8 mouse cellular contexts compared by ENCODE assay signal in the genomic region with DNA sequence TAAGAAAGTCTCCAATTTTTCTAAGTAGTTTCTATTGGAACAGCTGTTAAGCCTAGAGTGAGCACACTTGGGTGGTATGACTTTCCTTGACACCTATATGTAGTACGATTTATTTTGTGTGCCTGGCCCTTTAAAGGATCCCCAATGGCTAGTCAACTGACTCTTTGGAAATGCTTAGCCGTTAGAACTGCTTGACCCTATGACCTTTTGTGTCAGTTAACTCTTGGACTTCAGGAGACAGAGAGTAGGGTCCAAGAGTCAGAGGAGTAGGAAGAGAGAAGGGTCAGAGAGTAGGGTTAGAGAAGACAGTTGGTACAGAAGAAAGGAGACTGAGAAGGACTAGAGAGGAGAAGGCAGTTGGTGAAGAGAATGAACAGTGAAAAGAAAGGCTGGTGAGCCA. TPM values are rescaled to one million over a fixed set of nuclear protein-coding genes. Genes with fewer than 3 reads are reported as not detected.
A peak's percentile ranks its signal among the peaks of the same experiment; 100 is the strongest.
DNase-seq lines count a peak whose midpoint lies in the region; ATAC-seq lines count a peak whose summit lies in the region.

TSS of gene Tlk2 (plus strand) at position 292 of the 400 bp plus-strand sequence.

- H3K4me2 ChIP-seq in forebrain, embryonic 11.5 days (ENCODE audit: low read depth, low read length, severe bottlenecking), result no peak within 1 kb of the TSS
- H3K4me2 ChIP-seq in neural tube, embryonic 12.5 days (replicated peaks), result peak within 1 kb of the TSS; percentile 87

- WGBS in forebrain, embryonic 11.5 days, result 48% methylated on average over 2 of the region's 2 CpGs
- 43% methylated on average over 2 of the region's 2 CpGs for WGBS in neural tube, embryonic 12.5 days

- no peaks in the 10 kb centered on the region for H3K36me3 ChIP-seq in forebrain, embryonic 11.5 days (ENCODE audit: control insufficient read depth, insufficient read depth, low read length)
- no peaks in the 10 kb centered on the region for H3K36me3 ChIP-seq in neural tube, embryonic 12.5 days

- H3K4me3 ChIP-seq in forebrain, embryonic 11.5 days (ENCODE audit: low read depth, low read length), result no peak within 1 kb of the TSS
- H3K4me3 ChIP-seq in neural tube, embryonic 12.5 days, result peak within 1 kb of the TSS; percentile 97; the same call in 1 of the 2 replicates

- H3K9ac ChIP-seq in forebrain, embryonic 11.5 days (ENCODE audit: low read length), result no peak within 1 kb of the TSS
- H3K9ac ChIP-seq in neural tube, embryonic 12.5 days, result no peak within 1 kb of the TSS

- ATAC-seq in forebrain, embryonic 11.5 days (replicated peaks; ENCODE audit: low FRiP score), result no peak
- no peak for ATAC-seq in neural tube, embryonic 12.5 days (ENCODE audit: low FRiP score, low read depth)

- intact Hi-C loops in heart, postnatal 25 days (cut with DNase I), result no loop called here
- intact Hi-C loops in left cerebral cortex, postnatal 36 days (cut with DNase I), result no loop called here

- no peaks in the 10 kb centered on the region; the same call in 1 of the 2 replicates for H3K9me3 ChIP-seq in forebrain, embryonic 11.5 days (ENCODE audit: control insufficient read depth, low read length)
- H3K9me3 ChIP-seq in neural tube, embryonic 12.5 days, result no peaks in the 10 kb centered on the region

- no peak for DNase-seq in urinary bladder, adult 2 months (ENCODE audit: low spot score)
- no peak for DNase-seq in urinary bladder, postnatal 10 days (ENCODE audit: low spot score)
- no peak for DNase-seq in forebrain, embryonic 11.5 days (ENCODE audit: low spot score)
- DNase-seq in heart, postnatal 25 days (ENCODE audit: low spot score), result no peak
- DNase-seq in left cerebral cortex, postnatal 36 days (ENCODE audit: low spot score in 2 of 2), result no peak
- DNase-seq in cerebellum, adult 11 months, result no peak
- no peak for DNase-seq in cerebellum, postnatal 25 days

- no peaks in the 10 kb centered on the region for H3K27me3 ChIP-seq in forebrain, embryonic 11.5 days (ENCODE audit: control insufficient read depth, insufficient read depth, low read length)
- H3K27me3 ChIP-seq in neural tube, embryonic 12.5 days (replicated peaks), result no peaks in the 10 kb centered on the region

- H3K4me1 ChIP-seq in forebrain, embryonic 11.5 days (replicated peaks; ENCODE audit: control insufficient read depth, insufficient read depth, low read length), result no peaks in the 10 kb centered on the region; the same call in 1 of the 2 replicates
- peaks cover 18% of the 10 kb centered on the region for H3K4me1 ChIP-seq in neural tube, embryonic 12.5 days

- no peak within 1 kb of the TSS for H3K27ac ChIP-seq in forebrain, embryonic 11.5 days (ENCODE audit: low read depth, low read length)
- H3K27ac ChIP-seq in neural tube, embryonic 12.5 days, result no peak within 1 kb of the TSS

RNA-seq across cellular contexts. Expression of gene Tlk2, which starts in this region (rescaled TPM):
- 37.9 and 39.6 TPM in 2 replicates for polyA plus RNA-seq in urinary bladder, adult 2 months (2012; rRNA removed)
- polyA plus RNA-seq in forebrain, embryonic 11.5 days (2014; fragmentation: Nextera tagmentation; extraction: Ambion mirVana), result 27.5 and 31.5 TPM in 2 replicates
- 10 to 100 TPM; 38.7 to 44.2 TPM for total RNA-seq in heart, postnatal 25 days (2021)
- 10 to 100 TPM; 52.8 to 67.7 TPM for total RNA-seq in left cerebral cortex, postnatal 36 days (2021)
- 22.1 and 25.4 TPM in 2 replicates for polyA plus RNA-seq in neural tube, embryonic 12.5 days (2016; fragmentation: Nextera tagmentation; extraction: Ambion mirVana)
